Mouse (Mus musculus): ENCODE measurements around the gene Krtap9-3. TPM values are rescaled to one million over a fixed set of nuclear protein-coding genes. Genes with fewer than 3 reads are reported as not detected.

Krtap9-3 gene
- polyA plus RNA-seq, 1 experiment from 2014 or later = not detected

GRCm38 (mm10) chr11:99581051-99581450 lies 16.9 kb downstream of the Krtap9-3 start:
- Histone ChIP-seq H3K4me1 (replicated peaks; ENCODE audit: control insufficient read depth, insufficient read depth, low read length) (no peaks in the 10 kb centered on the region), H3K27me3 (replicated peaks; ENCODE audit: control insufficient read depth, insufficient read depth, low read length) (no peaks in the 10 kb centered on the region), H3K4me3 (replicated peaks; ENCODE audit: low read length) (no peak overlapping the region), H3K9me3 (ENCODE audit: control insufficient read depth, low read length) (no peaks in the 10 kb centered on the region), H3K9ac (replicated peaks; ENCODE audit: low read depth, low read length) (no peak overlapping the region), H3K36me3 (ENCODE audit: control insufficient read depth, insufficient read depth) (no peaks in the 10 kb centered on the region), H3K27ac (ENCODE audit: low read length) (no peak overlapping the region), H3K4me2 (ENCODE audit: low read length) (no peak overlapping the region)
- ATAC-seq = no peak
- WGBS = 88% methylated on average over 5 of the region's 5 CpGs

DNA sequence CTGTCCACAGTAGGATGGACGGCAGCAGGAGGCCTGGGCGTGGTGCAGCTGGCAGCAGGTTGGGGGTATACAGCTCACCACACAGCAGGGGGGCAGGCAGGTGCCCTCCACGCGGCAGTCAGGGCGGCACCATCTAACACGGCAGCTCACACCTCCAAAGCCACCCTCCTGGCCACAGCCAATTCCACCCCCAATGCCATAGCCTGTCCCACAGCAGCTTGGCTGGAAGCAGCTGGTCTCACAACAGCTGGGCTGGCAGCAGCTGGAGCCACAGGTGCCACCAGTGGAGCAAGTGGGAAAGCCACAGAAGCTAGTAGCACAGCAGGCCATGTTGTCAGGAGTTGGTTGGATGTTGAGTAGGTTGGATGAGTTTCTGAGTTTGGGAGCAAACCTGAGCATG lies 17.3 kb downstream of the Krtap9-3 start, which contains the start of gene Krtap1-5:
Gene Krtap1-5 (minus strand): TSS at position 381 of the 400 bp plus-strand sequence.
- no peak for ATAC-seq
- Histone ChIP-seq H3K4me3 (replicated peaks; ENCODE audit: low read length) (no peak within 1 kb of the TSS), H3K9me3 (ENCODE audit: control insufficient read depth, low read length) (no peaks in the 10 kb centered on the region), H3K27ac (ENCODE audit: low read length) (no peak within 1 kb of the TSS), H3K36me3 (ENCODE audit: control insufficient read depth, insufficient read depth) (no peaks in the 10 kb centered on the region), H3K9ac (replicated peaks; ENCODE audit: low read depth, low read length) (no peak within 1 kb of the TSS), H3K4me1 (replicated peaks; ENCODE audit: control insufficient read depth, insufficient read depth, low read length) (no peaks in the 10 kb centered on the region), H3K4me2 (ENCODE audit: low read length) (no peak within 1 kb of the TSS), H3K27me3 (replicated peaks; ENCODE audit: control insufficient read depth, insufficient read depth, low read length) (no peaks in the 10 kb centered on the region)
- WGBS = 87% methylated on average over 6 of the region's 6 CpGs

- H3K27ac ChIP-seq (ENCODE audit: low read length) = no peak overlapping the region
- H3K9me3 ChIP-seq (ENCODE audit: control insufficient read depth, low read length) = no peaks in the 10 kb centered on the region
- peak overlapping the region; percentile 44 for H3K4me2 ChIP-seq (ENCODE audit: low read length)
- H3K4me1 ChIP-seq (replicated peaks; ENCODE audit: control insufficient read depth, insufficient read depth, low read length) = no peaks in the 10 kb centered on the region
- no peak overlapping the region; the same call in 1 of the 2 replicates for H3K4me3 ChIP-seq (replicated peaks; ENCODE audit: low read length)
- ATAC-seq = peak; percentile 78
- no peaks in the 10 kb centered on the region for H3K27me3 ChIP-seq (replicated peaks; ENCODE audit: control insufficient read depth, insufficient read depth, low read length)
- WGBS = 3% methylated on average over 7 of the region's 7 CpGs
- 0 out of 2 replicates have a peak overlapping the region, but pooled peaks have one; percentile 10 for H3K9ac ChIP-seq (replicated peaks; ENCODE audit: low read depth, low read length)
- no peaks in the 10 kb centered on the region for H3K36me3 ChIP-seq (ENCODE audit: control insufficient read depth, insufficient read depth)
Observed at GRCm38 (mm10) chr11:99574106-99574505, 23.8 kb downstream of the Krtap9-3 start.

DNA sequence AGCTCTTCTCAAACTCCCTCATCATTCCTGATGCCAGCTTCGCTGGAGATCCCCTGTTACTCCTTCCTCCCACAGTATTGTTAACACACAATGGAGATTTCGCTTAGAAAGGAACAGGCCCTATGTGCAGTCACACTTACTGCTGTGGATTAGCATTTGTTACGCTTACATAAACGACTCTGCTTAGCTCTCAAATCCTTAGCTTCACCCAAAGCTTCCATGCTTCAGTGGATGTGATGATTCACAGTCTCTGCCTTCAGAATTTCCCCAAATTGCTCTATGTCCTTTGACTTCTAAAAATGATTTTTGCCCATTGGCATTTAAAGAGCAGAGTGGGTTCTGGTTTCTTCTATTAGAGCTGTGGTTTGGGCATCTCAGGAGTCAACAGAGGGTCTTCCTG lies 24.7 kb downstream of the Krtap9-3 start:
- H3K4me3 ChIP-seq (replicated peaks; ENCODE audit: low read length) = no peak overlapping the region
- no peak for ATAC-seq
- no peaks in the 10 kb centered on the region for H3K27me3 ChIP-seq (replicated peaks; ENCODE audit: control insufficient read depth, insufficient read depth, low read length)
- no peak overlapping the region for H3K4me2 ChIP-seq (ENCODE audit: low read length)
- H3K27ac ChIP-seq (ENCODE audit: low read length) = no peak overlapping the region
- WGBS = 28% methylated on average over 4 of the region's 4 CpGs
- H3K9ac ChIP-seq (replicated peaks; ENCODE audit: low read depth, low read length) = no peak overlapping the region
- H3K4me1 ChIP-seq (replicated peaks; ENCODE audit: control insufficient read depth, insufficient read depth, low read length) = no peaks in the 10 kb centered on the region
- H3K36me3 ChIP-seq (ENCODE audit: control insufficient read depth, insufficient read depth) = no peaks in the 10 kb centered on the region
- H3K9me3 ChIP-seq (ENCODE audit: control insufficient read depth, low read length) = no peaks in the 10 kb centered on the region

DNA sequence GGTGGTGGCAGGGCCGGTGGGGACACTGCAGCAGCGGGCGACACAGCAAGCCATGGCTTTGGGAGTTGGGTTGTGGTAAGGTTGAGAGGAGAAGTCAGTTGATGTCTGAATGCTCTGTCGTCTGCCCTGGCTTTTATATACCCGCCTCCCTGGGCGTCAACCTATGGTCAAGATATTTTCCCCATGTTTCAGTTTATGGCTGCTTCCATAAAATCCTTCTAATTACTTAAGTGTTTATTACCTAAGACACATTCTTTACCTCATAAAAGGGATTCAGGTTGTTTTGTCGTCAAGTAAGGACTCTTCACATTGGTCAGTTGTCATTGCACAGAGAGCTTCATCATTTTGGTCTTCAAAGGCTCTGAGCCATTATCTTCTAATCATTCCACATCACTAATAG lies 31.4 kb downstream of the Krtap9-3 start, which contains the start of gene Krtap3-1:
Gene Krtap3-1 (minus strand): TSS at position 101 of the 400 bp plus-strand sequence.
- Histone ChIP-seq H3K36me3 (ENCODE audit: control insufficient read depth, insufficient read depth) (no peaks in the 10 kb centered on the region), H3K9me3 (ENCODE audit: control insufficient read depth, low read length) (no peaks in the 10 kb centered on the region), H3K4me1 (replicated peaks; ENCODE audit: control insufficient read depth, insufficient read depth, low read length) (no peaks in the 10 kb centered on the region), H3K4me3 (replicated peaks; ENCODE audit: low read length) (no peak within 1 kb of the TSS), H3K9ac (replicated peaks; ENCODE audit: low read depth, low read length) (no peak within 1 kb of the TSS), H3K4me2 (ENCODE audit: low read length) (no peak within 1 kb of the TSS), H3K27me3 (replicated peaks; ENCODE audit: control insufficient read depth, insufficient read depth, low read length) (no peaks in the 10 kb centered on the region), H3K27ac (ENCODE audit: low read length) (no peak within 1 kb of the TSS)
- 92% methylated on average over 7 of the region's 7 CpGs for WGBS
- ATAC-seq = no peak

DNA sequence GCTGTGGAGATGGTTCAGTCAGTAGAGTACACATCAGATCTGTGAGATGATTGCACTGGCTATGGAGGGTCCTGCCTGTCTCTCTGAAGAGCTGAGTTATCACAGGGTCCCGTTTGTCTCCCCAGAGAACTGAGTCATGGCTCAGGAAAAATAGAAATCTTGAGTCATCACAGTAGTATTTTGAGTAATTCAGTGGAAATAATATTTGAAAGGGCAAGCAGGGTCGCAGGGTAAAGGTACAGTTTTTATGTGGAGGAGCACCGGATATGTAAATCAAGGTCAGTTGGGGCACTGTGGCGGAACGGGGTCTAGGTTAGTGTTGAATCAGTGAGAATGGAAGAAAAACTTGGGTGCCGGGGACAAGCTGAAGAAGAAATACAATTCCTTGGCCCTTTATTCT lies 35.3 kb downstream of the Krtap9-3 start:
- no peaks in the 10 kb centered on the region for H3K4me1 ChIP-seq (replicated peaks; ENCODE audit: control insufficient read depth, insufficient read depth, low read length)
- no peak overlapping the region for H3K27ac ChIP-seq (ENCODE audit: low read length)
- H3K36me3 ChIP-seq (ENCODE audit: control insufficient read depth, insufficient read depth) = no peaks in the 10 kb centered on the region
- no peak overlapping the region for H3K4me3 ChIP-seq (replicated peaks; ENCODE audit: low read length)
- no peaks in the 10 kb centered on the region for H3K9me3 ChIP-seq (ENCODE audit: control insufficient read depth, low read length)
- no peak for ATAC-seq
- no peak overlapping the region for H3K9ac ChIP-seq (replicated peaks; ENCODE audit: low read depth, low read length)
- H3K27me3 ChIP-seq (replicated peaks; ENCODE audit: control insufficient read depth, insufficient read depth, low read length) = no peaks in the 10 kb centered on the region
- 88% methylated on average over 6 of the region's 6 CpGs for WGBS
- no peak overlapping the region for H3K4me2 ChIP-seq (ENCODE audit: low read length)

- H3K27me3 ChIP-seq (replicated peaks; ENCODE audit: control insufficient read depth, insufficient read depth, low read length) = no peaks in the 10 kb centered on the region
- 92% methylated on average over 9 of the region's 9 CpGs for WGBS
- H3K4me3 ChIP-seq (replicated peaks; ENCODE audit: low read length) = no peak within 1 kb of the TSS
- H3K9ac ChIP-seq (replicated peaks; ENCODE audit: low read depth, low read length) = no peak within 1 kb of the TSS
- no peaks in the 10 kb centered on the region for H3K4me1 ChIP-seq (replicated peaks; ENCODE audit: control insufficient read depth, insufficient read depth, low read length)
- H3K9me3 ChIP-seq (ENCODE audit: control insufficient read depth, low read length) = no peaks in the 10 kb centered on the region
- H3K4me2 ChIP-seq (ENCODE audit: low read length) = no peak within 1 kb of the TSS
- no peak within 1 kb of the TSS for H3K27ac ChIP-seq (ENCODE audit: low read length)
- no peak for ATAC-seq
- H3K36me3 ChIP-seq (ENCODE audit: control insufficient read depth, insufficient read depth) = no peaks in the 10 kb centered on the region
Observed at GRCm38 (mm10) chr11:99559366-99559765, 38.5 kb downstream of the Krtap9-3 start, which contains the start of gene Gm11939. Gene Gm11939, minus strand, starts transcription at chr11:99559466.

DNA sequence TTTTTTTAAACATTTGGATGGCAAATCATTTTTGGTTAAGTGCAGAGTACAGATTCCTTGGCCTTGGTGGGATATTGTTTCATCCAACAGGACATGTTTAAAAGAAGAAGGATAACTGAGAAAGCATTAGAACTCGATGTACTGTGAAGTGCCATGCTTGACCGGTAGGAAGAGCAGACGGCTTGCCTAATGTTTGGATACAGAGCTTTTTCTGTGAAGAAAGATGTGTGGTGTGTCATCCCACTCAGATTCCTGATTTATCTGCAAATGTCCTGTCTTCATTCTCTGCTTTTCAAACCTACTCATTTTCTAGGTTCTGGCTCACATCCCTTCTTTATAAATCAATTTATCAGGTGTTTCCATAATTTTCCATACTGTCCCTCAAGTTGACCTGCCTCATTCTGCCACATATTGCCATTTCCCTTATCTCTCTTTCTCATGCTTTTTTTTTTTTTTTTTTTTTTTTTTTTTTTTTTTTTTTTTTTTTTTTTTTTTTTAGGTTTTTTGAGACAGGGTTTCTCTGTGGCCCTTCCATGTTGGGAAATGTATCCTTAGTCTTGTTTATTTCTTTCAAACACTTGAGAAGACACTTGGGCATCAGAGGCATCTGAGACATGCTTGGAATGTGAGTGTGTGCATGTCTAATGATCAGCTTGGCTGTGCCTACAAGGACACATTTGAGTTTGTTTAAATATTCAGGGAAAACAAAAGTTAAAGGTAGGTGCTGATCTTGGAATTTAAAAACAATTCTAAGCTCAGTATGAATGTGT lies 39.7 kb downstream of the Krtap9-3 start:
- no peak for ATAC-seq
- Histone ChIP-seq H3K36me3 (ENCODE audit: control insufficient read depth, insufficient read depth) (no peaks in the 10 kb centered on the region), H3K9me3 (ENCODE audit: control insufficient read depth, low read length) (no peaks in the 10 kb centered on the region), H3K4me2 (ENCODE audit: low read length) (no peak overlapping the region), H3K4me3 (replicated peaks; ENCODE audit: low read length) (no peak overlapping the region), H3K4me1 (replicated peaks; ENCODE audit: control insufficient read depth, insufficient read depth, low read length) (no peaks in the 10 kb centered on the region), H3K9ac (replicated peaks; ENCODE audit: low read depth, low read length) (no peak overlapping the region), H3K27ac (ENCODE audit: low read length) (no peak overlapping the region), H3K27me3 (replicated peaks; ENCODE audit: control insufficient read depth, insufficient read depth, low read length) (no peaks in the 10 kb centered on the region)
- 91% methylated on average over 3 of the region's 3 CpGs for WGBS

DNA sequence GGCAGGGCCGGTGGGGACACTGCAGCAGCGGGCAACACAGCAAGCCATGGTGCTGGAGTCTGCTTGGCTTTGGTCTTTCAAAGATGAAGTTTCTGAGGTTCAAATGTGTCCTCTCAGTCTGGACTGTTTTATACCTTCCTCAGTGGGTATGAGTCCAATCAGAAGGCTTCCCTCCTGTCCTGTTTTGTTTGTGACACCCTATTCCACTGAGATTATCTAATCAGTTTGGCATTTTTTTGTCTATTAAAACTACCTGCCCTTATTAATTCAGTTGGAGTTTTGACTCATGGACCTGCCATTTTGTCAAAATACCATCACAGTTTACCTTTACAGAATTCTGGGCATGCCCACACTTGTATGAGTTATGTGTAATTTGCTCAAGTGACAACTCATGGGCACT lies 41.2 kb downstream of the Krtap9-3 start, which contains the start of gene Krtap3-2:
Gene Krtap3-2 (minus strand): TSS at position 101 of the 400 bp plus-strand sequence.
- H3K4me3 ChIP-seq (replicated peaks; ENCODE audit: low read length) = no peak within 1 kb of the TSS
- no peaks in the 10 kb centered on the region for H3K27me3 ChIP-seq (replicated peaks; ENCODE audit: control insufficient read depth, insufficient read depth, low read length)
- no peak for ATAC-seq
- no peaks in the 10 kb centered on the region for H3K9me3 ChIP-seq (ENCODE audit: control insufficient read depth, low read length)
- H3K9ac ChIP-seq (replicated peaks; ENCODE audit: low read depth, low read length) = no peak within 1 kb of the TSS
- WGBS = 67% methylated on average over 1 of the region's 2 CpGs
- no peaks in the 10 kb centered on the region for H3K36me3 ChIP-seq (ENCODE audit: control insufficient read depth, insufficient read depth)
- H3K4me2 ChIP-seq (ENCODE audit: low read length) = no peak within 1 kb of the TSS
- no peaks in the 10 kb centered on the region for H3K4me1 ChIP-seq (replicated peaks; ENCODE audit: control insufficient read depth, insufficient read depth, low read length)
- H3K27ac ChIP-seq (ENCODE audit: low read length) = no peak within 1 kb of the TSS

Data from forebrain, embryonic 16.5 days (tissue).